Mouse (Mus musculus): Measurements from ENCODE around the gene Adarb1. TPM values are rescaled to one million over a fixed set of nuclear protein-coding genes. Genes with fewer than 3 reads are reported as not detected.
A peak's percentile ranks its signal among the peaks of the same experiment; 100 is the strongest.

The Adarb1 gene
- polyA plus RNA-seq, 1 experiment: 3.3 TPM

DNA sequence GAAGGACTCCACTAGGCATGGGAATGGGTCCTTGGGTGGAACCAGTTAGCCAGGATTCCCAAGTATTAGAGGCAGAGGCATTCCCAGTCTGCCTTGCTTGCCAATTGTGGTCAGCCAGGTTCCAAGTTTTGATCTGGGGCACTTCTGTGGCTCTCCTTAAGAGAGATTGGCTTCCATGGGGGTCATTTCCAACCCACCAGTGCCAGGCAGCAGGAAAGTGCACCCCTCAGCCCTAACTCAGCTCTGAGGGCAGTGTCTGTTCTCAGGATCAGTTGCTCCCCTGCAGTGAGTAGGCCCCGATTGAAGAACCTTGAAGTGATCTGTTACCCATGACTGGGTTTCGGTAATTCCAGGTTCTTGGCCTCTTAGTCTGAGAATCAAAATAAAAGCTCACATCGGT, 162.8 kb downstream of the Adarb1 start:
- no peak overlapping the region for H3ac ChIP-seq (ENCODE audit: control insufficient read depth, insufficient read length, low read depth)
- no peak overlapping the region for H3K4me3 ChIP-seq (ENCODE audit: insufficient read depth, poor library complexity, severe bottlenecking)
- peaks cover 8% of the 10 kb centered on the region for H3K79me3 ChIP-seq (ENCODE audit: low read depth)
- no peak for TF ChIP-seq MYOD1 (IDR thresholded peaks at IDR 0.05; ENCODE audit: control insufficient read depth, insufficient read length, low read depth)
- no peak for TF ChIP-seq FOSL1 (IDR thresholded peaks at IDR 0.05; ENCODE audit: insufficient read depth, low read length, poor library complexity, severe bottlenecking)
- no peak for TF ChIP-seq CTCF (IDR thresholded peaks at IDR 0.05; ENCODE audit: control insufficient read depth, insufficient read depth, insufficient read length)
- no peaks in the 10 kb centered on the region for H3K36me3 ChIP-seq (ENCODE audit: control insufficient read depth, insufficient read depth)
- H3K79me2 ChIP-seq (ENCODE audit: control insufficient read depth, insufficient read depth): peaks cover 19% of the 10 kb centered on the region
- H3K27me3 ChIP-seq (ENCODE audit: control insufficient read depth, insufficient read depth, insufficient read length): no peaks in the 10 kb centered on the region

DNA sequence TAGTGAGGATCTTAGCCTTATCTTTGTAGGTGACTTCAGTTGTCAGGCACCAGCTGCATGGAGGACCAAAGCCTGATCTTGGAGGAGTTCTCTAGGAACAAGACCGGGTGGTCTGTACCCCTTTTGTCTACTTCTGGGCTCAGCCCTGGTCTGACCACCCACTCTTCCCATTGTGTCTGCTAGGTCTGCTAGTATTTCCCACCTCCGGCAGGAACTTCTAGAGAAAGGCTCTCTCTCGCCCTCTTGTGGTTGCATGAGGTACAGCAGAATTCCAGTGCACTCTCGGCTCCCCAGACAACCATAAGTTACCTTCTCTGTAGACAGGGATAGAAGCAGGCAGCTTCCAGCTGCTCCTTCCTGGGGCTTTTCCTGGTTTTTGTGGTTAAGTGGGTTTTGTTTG, 165.3 kb downstream of the Adarb1 start:
- H3K27me3 ChIP-seq (ENCODE audit: control insufficient read depth, insufficient read depth, insufficient read length): no peaks in the 10 kb centered on the region

DNA sequence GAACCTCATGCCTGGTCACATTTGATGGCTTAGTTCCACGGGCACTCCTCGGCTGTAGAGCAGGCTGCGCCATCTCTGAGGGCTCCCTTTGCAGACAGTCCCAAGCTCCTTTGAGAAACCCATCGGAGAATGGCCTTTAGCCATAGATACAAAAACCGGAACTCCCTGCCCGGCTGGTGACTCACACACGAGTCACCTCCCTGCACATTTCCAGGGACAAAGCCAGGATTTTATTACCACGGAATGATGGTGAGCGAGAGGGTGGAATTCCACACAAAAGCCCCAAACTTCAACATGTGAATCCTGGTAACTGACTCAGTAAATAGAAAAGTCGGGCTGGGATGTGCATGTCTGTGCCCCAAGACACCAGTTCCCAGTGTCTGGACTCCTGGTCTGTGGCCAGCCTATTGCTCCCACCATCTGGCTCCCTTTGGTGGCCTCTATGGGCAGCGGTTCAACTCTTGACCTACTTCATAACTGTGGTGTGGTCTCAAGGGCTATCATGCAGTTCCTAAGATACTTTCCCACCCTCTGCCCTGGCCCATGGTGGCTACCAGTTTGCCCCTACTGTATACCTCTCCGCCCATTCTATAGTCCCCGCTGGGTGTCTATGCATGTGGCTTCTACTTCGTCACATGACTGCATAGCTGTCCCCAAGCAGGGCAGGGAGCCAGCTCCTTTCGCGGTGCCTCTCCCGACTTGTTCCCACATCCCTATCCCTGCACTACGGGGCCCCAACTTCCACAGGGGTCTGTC, 166.1 kb downstream of the Adarb1 start:
- H3ac ChIP-seq (ENCODE audit: control insufficient read depth, insufficient read length, low read depth): peak overlapping the region; percentile 55
- peak; percentile 46 for TF ChIP-seq MYOD1 (IDR thresholded peaks at IDR 0.05; ENCODE audit: control insufficient read depth, insufficient read length, low read depth)
- TF ChIP-seq FOSL1 (IDR thresholded peaks at IDR 0.05; ENCODE audit: insufficient read depth, low read length, poor library complexity, severe bottlenecking): peak; percentile 100
- TF ChIP-seq MYOG (IDR thresholded peaks at IDR 0.05; ENCODE audit: control insufficient read depth, extremely low read depth, insufficient read length): no peak
- peak; percentile 68 for TF ChIP-seq MAX (IDR thresholded peaks at IDR 0.05)
- TF ChIP-seq CEBPB (IDR thresholded peaks at IDR 0.05; ENCODE audit: low read depth): no peak
- no peak for TF ChIP-seq CTCF (IDR thresholded peaks at IDR 0.05; ENCODE audit: control insufficient read depth, insufficient read depth, insufficient read length)
- TF ChIP-seq USF1 (IDR thresholded peaks at IDR 0.05; ENCODE audit: low read depth): peak; percentile 80
- H3K4me3 ChIP-seq (ENCODE audit: insufficient read depth, poor library complexity, severe bottlenecking): peak overlapping the region; percentile 35
- no peaks in the 10 kb centered on the region for H3K79me3 ChIP-seq (ENCODE audit: low read depth)
- no peaks in the 10 kb centered on the region for H3K36me3 ChIP-seq (ENCODE audit: control insufficient read depth, insufficient read depth)
- H3K79me2 ChIP-seq (ENCODE audit: control insufficient read depth, insufficient read depth): peaks cover 14% of the 10 kb centered on the region
- no peaks in the 10 kb centered on the region for H3K27me3 ChIP-seq (ENCODE audit: control insufficient read depth, insufficient read depth, insufficient read length)

More for the DNA sequence above, 165.3 kb downstream of the Adarb1 start:
- Histone ChIP-seq H3K4me3 (ENCODE audit: insufficient read depth, poor library complexity, severe bottlenecking) (no peak overlapping the region), H3ac (ENCODE audit: control insufficient read depth, insufficient read length, low read depth) (peak overlapping the region; percentile 20), H3K79me3 (ENCODE audit: low read depth) (no peaks in the 10 kb centered on the region), H3K36me3 (ENCODE audit: control insufficient read depth, insufficient read depth) (no peaks in the 10 kb centered on the region), H3K79me2 (ENCODE audit: control insufficient read depth, insufficient read depth) (peaks cover 14% of the 10 kb centered on the region)
- TF ChIP-seq USF1 (IDR thresholded peaks at IDR 0.05; ENCODE audit: low read depth): no peak
- peak; percentile 78 for TF ChIP-seq CTCF (IDR thresholded peaks at IDR 0.05; ENCODE audit: control insufficient read depth, insufficient read depth, insufficient read length)
- TF ChIP-seq FOSL1 (IDR thresholded peaks at IDR 0.05; ENCODE audit: insufficient read depth, low read length, poor library complexity, severe bottlenecking): no peak

DNA sequence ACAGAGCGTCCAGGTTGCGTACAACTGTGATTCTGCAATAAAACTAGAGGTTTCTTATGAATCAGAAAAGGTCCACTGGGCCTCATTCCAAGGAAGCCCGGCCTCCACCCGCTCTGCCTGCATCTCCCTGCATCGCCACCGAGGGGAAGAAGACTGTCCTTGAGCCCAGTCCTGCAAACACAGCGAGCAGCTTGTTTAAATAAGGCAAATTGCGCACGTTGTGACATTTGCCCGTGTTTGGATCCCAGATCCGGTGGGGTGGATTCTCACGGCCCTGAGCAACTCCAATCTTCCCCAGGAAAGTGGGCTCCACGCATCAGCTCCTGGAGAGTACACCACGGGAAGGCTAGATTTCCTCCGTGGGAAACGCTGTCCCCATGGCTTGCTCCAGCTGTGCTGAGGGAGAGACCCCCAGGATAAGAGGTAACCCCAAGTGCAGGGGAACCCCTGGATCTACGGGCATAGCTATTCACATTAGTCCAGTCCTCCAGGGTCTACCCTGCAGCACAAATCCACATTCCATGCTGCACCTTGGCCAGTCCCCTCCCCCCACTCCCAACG, 166.8 kb downstream of the Adarb1 start:
- peak overlapping the region; percentile 35 for H3K4me3 ChIP-seq (ENCODE audit: insufficient read depth, poor library complexity, severe bottlenecking)
- H3K79me2 ChIP-seq (ENCODE audit: control insufficient read depth, insufficient read depth): peaks cover 14% of the 10 kb centered on the region
- TF ChIP-seq CEBPB (IDR thresholded peaks at IDR 0.05; ENCODE audit: low read depth) (no peak), MAX (IDR thresholded peaks at IDR 0.05) (no peak), MYOG (IDR thresholded peaks at IDR 0.05; ENCODE audit: control insufficient read depth, extremely low read depth, insufficient read length) (no peak), CTCF (IDR thresholded peaks at IDR 0.05; ENCODE audit: control insufficient read depth, insufficient read depth, insufficient read length) (no peak), FOSL1 (IDR thresholded peaks at IDR 0.05; ENCODE audit: insufficient read depth, low read length, poor library complexity, severe bottlenecking) (no peak), MYOD1 (IDR thresholded peaks at IDR 0.05; ENCODE audit: control insufficient read depth, insufficient read length, low read depth) (no peak), USF1 (IDR thresholded peaks at IDR 0.05; ENCODE audit: low read depth) (no peak)
- no peaks in the 10 kb centered on the region for H3K36me3 ChIP-seq (ENCODE audit: control insufficient read depth, insufficient read depth)
- H3ac ChIP-seq (ENCODE audit: control insufficient read depth, insufficient read length, low read depth): peak overlapping the region; percentile 35
- H3K27me3 ChIP-seq (ENCODE audit: control insufficient read depth, insufficient read depth, insufficient read length): no peaks in the 10 kb centered on the region
- no peaks in the 10 kb centered on the region for H3K79me3 ChIP-seq (ENCODE audit: low read depth)

DNA sequence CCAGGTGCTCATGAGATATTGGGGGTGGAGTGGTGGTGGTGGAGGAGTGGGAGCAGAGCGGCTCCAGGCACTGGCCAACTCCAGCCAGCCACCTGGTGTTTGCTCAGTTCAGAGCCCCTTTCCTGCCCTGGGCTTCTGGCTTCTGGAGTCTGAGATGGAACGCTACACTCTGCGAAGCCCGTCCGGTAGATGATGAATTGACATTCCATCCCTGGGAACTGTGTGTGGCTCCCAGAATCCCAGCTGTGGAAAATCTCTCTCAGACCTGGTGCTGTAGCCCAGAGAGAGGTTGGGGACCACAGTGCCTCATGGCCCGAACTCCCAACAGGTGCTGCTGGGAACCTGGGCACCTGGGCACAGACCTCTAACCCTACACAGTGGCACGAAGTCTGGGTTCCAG, 170.4 kb downstream of the Adarb1 start:
- H3K79me2 ChIP-seq (ENCODE audit: control insufficient read depth, insufficient read depth): peaks cover 14% of the 10 kb centered on the region
- H3K79me3 ChIP-seq (ENCODE audit: low read depth): no peaks in the 10 kb centered on the region
- H3K27me3 ChIP-seq (ENCODE audit: control insufficient read depth, insufficient read depth, insufficient read length): no peaks in the 10 kb centered on the region
- H3K4me3 ChIP-seq (ENCODE audit: insufficient read depth, poor library complexity, severe bottlenecking): no peak overlapping the region
- no peak overlapping the region for H3ac ChIP-seq (ENCODE audit: control insufficient read depth, insufficient read length, low read depth)
- H3K36me3 ChIP-seq (ENCODE audit: control insufficient read depth, insufficient read depth): no peaks in the 10 kb centered on the region
- TF ChIP-seq USF1 (IDR thresholded peaks at IDR 0.05; ENCODE audit: low read depth): no peak
- TF ChIP-seq MYOD1 (IDR thresholded peaks at IDR 0.05; ENCODE audit: control insufficient read depth, insufficient read length, low read depth): no peak
- TF ChIP-seq CEBPB (IDR thresholded peaks at IDR 0.05; ENCODE audit: low read depth): no peak
- no peak for TF ChIP-seq MYOG (IDR thresholded peaks at IDR 0.05; ENCODE audit: control insufficient read depth, extremely low read depth, insufficient read length)
- TF ChIP-seq MAX (IDR thresholded peaks at IDR 0.05): no peak
- no peak for TF ChIP-seq CTCF (IDR thresholded peaks at IDR 0.05; ENCODE audit: control insufficient read depth, insufficient read depth, insufficient read length)
- TF ChIP-seq FOSL1 (IDR thresholded peaks at IDR 0.05; ENCODE audit: insufficient read depth, low read length, poor library complexity, severe bottlenecking): no peak
